Comparison of ENCODE assay signal across 9 mouse cellular contexts in genomic region chr8:118951766-118952741, GRCm38 (mm10).
DNase-seq lines count a peak whose midpoint lies in the region; ATAC-seq and TF ChIP-seq lines count a peak whose summit lies in the region.
"Had no signal": no experiment of that assay in that cellular context is flagged by ENCODE, and none has a peak within 500 bp of the region (broad histone marks: within the 10 kb centered on the region; RNA-seq: fewer than 3 reads in every experiment).

No protein-coding gene starts in this region.

- DNase-seq in kidney, postnatal 0 days (ENCODE audit: low spot score), result peak; percentile 32
- DNase-seq in 3T3-L1 (ENCODE audit: low read depth, low spot score), result peak; percentile 11
- DNase-seq in c-Kit-positive CD71-negative TER-119-negative erythroid progenitor cells, embryonic 14.5 days (ENCODE audit: low read depth), result peak; percentile 3
- DNase-seq in spleen, postnatal 4 days (ENCODE audit: low spot score in 2 of 2), result no peak
- no peak for DNase-seq in cerebellum, adult 9-10 months
- no peak for DNase-seq in left cerebral cortex, adult 18-20 months (ENCODE audit: low spot score in 2 of 2)

- no peaks in the 10 kb centered on the region for H3K36me3 ChIP-seq in kidney, postnatal 0 days (ENCODE audit: insufficient read depth, low read length)
- H3K36me3 ChIP-seq in kidney, embryonic 14.5 days (ENCODE audit: control insufficient read depth, insufficient read depth, low read length), result no peaks in the 10 kb centered on the region
- H3K36me3 ChIP-seq in hindbrain, embryonic 15.5 days, result no peaks in the 10 kb centered on the region
- H3K36me3 ChIP-seq: G1E had no signal

- 61% methylated on average over 20 of the region's 20 CpGs for WGBS in kidney, postnatal 0 days
- 62% methylated on average over 20 of the region's 20 CpGs for WGBS in kidney, embryonic 14.5 days
- WGBS in hindbrain, embryonic 15.5 days, result 51% methylated on average over 20 of the region's 20 CpGs

- no peak overlapping the region for H3K4me2 ChIP-seq in kidney, postnatal 0 days (ENCODE audit: low read length)
- no peak overlapping the region for H3K4me2 ChIP-seq in kidney, embryonic 14.5 days (replicated peaks; ENCODE audit: low read depth, low read length)
- H3K4me2 ChIP-seq in hindbrain, embryonic 15.5 days, result no peak overlapping the region

- no peak overlapping the region for H3K9ac ChIP-seq in kidney, postnatal 0 days (ENCODE audit: low read depth, low read length)
- no peak overlapping the region for H3K9ac ChIP-seq in kidney, embryonic 14.5 days (ENCODE audit: low read depth, low read length)
- H3K9ac ChIP-seq in hindbrain, embryonic 15.5 days, result no peak overlapping the region

- H3K27ac ChIP-seq in kidney, postnatal 0 days, result no peak overlapping the region
- no peak overlapping the region for H3K27ac ChIP-seq in kidney, embryonic 14.5 days (ENCODE audit: low read depth, low read length)
- H3K27ac ChIP-seq in hindbrain, embryonic 15.5 days (replicated peaks), result peak overlapping the region; percentile 45; the same call in 1 of the 2 replicates

- H3K4me1 ChIP-seq in kidney, postnatal 0 days (replicated peaks; ENCODE audit: insufficient read depth, low read length), result no peaks in the 10 kb centered on the region
- H3K4me1 ChIP-seq in kidney, embryonic 14.5 days (ENCODE audit: control insufficient read depth, insufficient read depth, low read length), result no peaks in the 10 kb centered on the region
- peaks cover 9% of the 10 kb centered on the region; the same call in 1 of the 2 replicates for H3K4me1 ChIP-seq in hindbrain, embryonic 15.5 days (replicated peaks)

- no peak overlapping the region for H3K4me3 ChIP-seq in kidney, postnatal 0 days (replicated peaks; ENCODE audit: low read depth, low read length)
- H3K4me3 ChIP-seq in kidney, embryonic 14.5 days (ENCODE audit: low read length), result no peak overlapping the region
- no peak overlapping the region for H3K4me3 ChIP-seq in hindbrain, embryonic 15.5 days

- ATAC-seq in kidney, postnatal 0 days (replicated peaks; ENCODE audit: low FRiP score, low read depth), result no peak
- ATAC-seq in kidney, embryonic 14.5 days (ENCODE audit: low FRiP score, low TSS enrichment), result no peak
- 0 out of 2 replicates have a peak, but pooled peaks have one; percentile 68 for ATAC-seq in hindbrain, embryonic 15.5 days (ENCODE audit: low FRiP score, low read depth)

- TF ChIP-seq CTCF in kidney, postnatal 0 days (IDR thresholded peaks at IDR 0.05; ENCODE audit: low read depth), result no peak

- no peaks in the 10 kb centered on the region for H3K27me3 ChIP-seq in kidney, postnatal 0 days (ENCODE audit: insufficient read depth, low read length)
- no peaks in the 10 kb centered on the region for H3K27me3 ChIP-seq in kidney, embryonic 14.5 days (ENCODE audit: control insufficient read depth, insufficient read depth, low read length)
- no peaks in the 10 kb centered on the region for H3K27me3 ChIP-seq in hindbrain, embryonic 15.5 days

- H3K9me3 ChIP-seq in kidney, postnatal 0 days (replicated peaks; ENCODE audit: low read length), result no peaks in the 10 kb centered on the region
- H3K9me3 ChIP-seq in kidney, embryonic 14.5 days (ENCODE audit: control insufficient read depth, low read length), result no peaks in the 10 kb centered on the region
- no peaks in the 10 kb centered on the region for H3K9me3 ChIP-seq in hindbrain, embryonic 15.5 days

Comparison
In these comparisons a context has a peak if more than half of its experiments do, and no peak if none do; other contexts are left out.
1. DNase-seq: peak in kidney, postnatal 0 days (single experiment), 3T3-L1 (single experiment) and c-Kit-positive CD71-negative TER-119-negative erythroid progenitor cells, embryonic 14.5 days (single experiment); none in spleen, postnatal 4 days (0 of 2), cerebellum, adult 9-10 months (single experiment) and left cerebral cortex, adult 18-20 months (0 of 2).